Mouse (Mus musculus): Measurements from ENCODE around the gene Atad3a. TPM values are rescaled to one million over a fixed set of nuclear protein-coding genes. Genes with fewer than 3 reads are reported as not detected.

Gene Atad3a
- total and polyA plus RNA-seq, 3 experiments: 133 to 216 (median 154) TPM

DNA sequence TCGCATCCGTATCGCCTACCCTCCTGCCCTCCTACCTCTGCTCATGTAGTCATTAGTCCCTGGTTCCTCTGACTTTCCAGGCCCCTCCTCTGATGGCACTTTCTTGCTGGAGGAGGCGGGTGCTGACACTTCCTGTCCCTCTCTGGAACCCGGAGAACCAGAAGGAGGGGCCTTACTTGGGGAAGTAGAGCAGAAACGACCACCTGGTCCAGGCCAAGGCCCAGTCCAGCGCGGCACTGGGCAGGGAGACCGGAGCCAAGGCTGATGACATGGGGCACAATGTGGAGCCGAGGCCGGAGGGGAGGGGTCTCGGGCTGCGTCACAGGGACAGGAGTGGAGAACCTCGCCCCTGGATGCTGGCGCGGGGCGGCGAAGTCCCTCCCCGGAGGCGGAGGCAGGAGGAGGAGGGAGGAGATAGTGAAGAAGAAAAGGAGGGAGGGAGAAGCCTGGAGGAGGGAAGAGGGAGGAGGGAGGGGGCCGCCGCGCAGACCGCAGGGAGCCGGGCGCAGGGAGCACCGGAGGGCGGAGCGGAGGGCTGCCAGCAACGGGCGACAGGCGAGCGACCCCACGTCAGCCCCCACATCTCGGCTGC is 26.4 kb downstream of the Atad3a start, which contains the start of gene Tmem240 (continued):
- TF ChIP-seq ZC3H11A (IDR thresholded peaks at IDR 0.05; ENCODE audit: low read depth, low read length) (no peak), ELF1 (IDR thresholded peaks at IDR 0.05; ENCODE audit: low read depth, low read length) (peak; percentile 9; the same call in 1 of the 2 replicates), HCFC1 (IDR thresholded peaks at IDR 0.05; ENCODE audit: low read depth, low read length) (no peak), E2F4 (IDR thresholded peaks at IDR 0.05; ENCODE audit: insufficient replicate concordance, low read depth, low read length) (no peak), RCOR1 (conservative IDR thresholded peaks at IDR 0.05; ENCODE audit: low read depth, low read length) (no peak), KAT2A (IDR thresholded peaks at IDR 0.05; ENCODE audit: insufficient replicate concordance, low read length) (no peak), MAFK (IDR thresholded peaks at IDR 0.05; ENCODE audit: insufficient replicate concordance, low read length) (no peak), PAX5 (IDR thresholded peaks at IDR 0.05; ENCODE audit: low read length) (no peak), ZKSCAN1 (IDR thresholded peaks at IDR 0.05; ENCODE audit: borderline replicate concordance, low read depth, low read length) (no peak), TCF12 (IDR thresholded peaks at IDR 0.05; ENCODE audit: low read depth, low read length) (peak; percentile 6; the same call in 1 of the 2 replicates), EP300 (IDR thresholded peaks at IDR 0.05; ENCODE audit: low read length) (no peak)

DNA sequence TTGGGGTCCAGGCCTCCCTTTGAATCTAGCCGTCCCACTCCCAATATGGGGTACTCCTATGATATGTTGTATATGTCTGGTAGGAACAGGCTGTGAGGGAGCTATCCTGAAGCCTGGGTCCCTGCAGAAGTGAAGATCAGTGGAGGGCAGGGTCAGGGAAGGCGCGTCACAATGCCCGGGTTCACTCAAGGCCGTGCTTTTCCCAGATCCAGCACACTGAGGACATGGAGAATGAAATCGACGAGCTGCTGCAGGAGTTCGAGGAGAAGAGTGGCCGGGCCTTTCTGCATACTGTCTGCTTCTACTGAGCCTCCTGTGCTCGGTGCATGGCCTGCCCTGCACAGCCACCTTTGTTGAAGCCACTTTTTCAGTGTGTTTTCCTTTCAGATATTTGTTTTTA is 27.6 kb downstream of the Atad3a start:
- dilution Hi-C loops (cut with MboI; ENCODE audit: extremely low pct_ligation_motif_present, extremely low pct_unique_long_range_greater_than_20kb, low sequenced_read_pairs) (no loop called here), in situ Hi-C loops (cut with MboI; ENCODE audit: low pct_ligation_motif_present, low pct_unique_long_range_greater_than_20kb, low sequenced_read_pairs) (loop anchor here (5.0 kb wide), 1 partner anchor 34 kb away; no protein-coding TSS in a partner anchor)
- Histone ChIP-seq H3K9me3 (replicated peaks; ENCODE audit: low read length) (no peaks in the 10 kb centered on the region), H3K79me2 (replicated peaks; ENCODE audit: control insufficient read depth, extremely low read depth, insufficient read depth, poor library complexity, severe bottlenecking) (no peaks in the 10 kb centered on the region), H3K4me1 (ENCODE audit: control insufficient read depth in 1 of 2, insufficient read depth in 2 of 2) (peaks cover 8 to 22% of the 10 kb centered on the region in 2 experiments), H3K27ac (ENCODE audit: insufficient read depth, low read depth) (no peak overlapping the region), H3K27me3 (replicated peaks) (no peaks in the 10 kb centered on the region), H3K9ac (ENCODE audit: insufficient read depth, low read depth) (no peak overlapping the region), H3K36me3 (replicated peaks in 1 of 2; ENCODE audit: control insufficient read depth in 1 of 2, insufficient read depth in 1 of 2, low read length in 1 of 2) (peaks cover 36 to 68% of the 10 kb centered on the region in 2 experiments), H3K4me3 (replicated peaks in 1 of 3; ENCODE audit: low read depth in 2 of 3, low read length in 2 of 3, poor library complexity in 1 of 3) (no peak overlapping the region), H3K4me2 (ENCODE audit: insufficient read depth, low read depth, poor library complexity, severe bottlenecking) (no peak overlapping the region)
- TF ChIP-seq MXI1 (IDR thresholded peaks at IDR 0.05; ENCODE audit: low read depth, low read length): no peak
- no peak for DNase-seq (ENCODE audit: extremely low read depth)

DNA sequence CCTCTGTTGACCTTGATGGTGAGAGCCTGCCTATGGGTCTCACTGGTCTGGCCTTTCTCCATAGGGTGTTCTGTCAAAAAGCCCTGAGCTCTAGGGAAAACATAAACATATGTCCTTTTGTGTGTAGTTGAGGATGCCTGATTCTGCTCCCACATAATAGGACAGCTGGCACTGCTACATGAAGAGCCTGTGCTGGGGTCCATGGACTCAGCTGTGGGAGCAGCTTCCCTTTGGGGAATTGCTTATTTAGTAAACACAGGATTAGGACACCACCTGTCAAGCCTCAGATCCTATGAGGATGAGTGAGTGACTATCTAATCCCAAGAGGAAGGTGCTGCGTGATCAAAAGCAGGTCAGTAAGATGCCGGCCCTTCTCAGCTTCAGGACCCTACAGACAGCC is 32.9 kb downstream of the Atad3a start:
- H3K4me1 ChIP-seq (ENCODE audit: control insufficient read depth in 1 of 2, insufficient read depth in 2 of 2): no peaks in the 10 kb centered on the region

More for the DNA sequence above, 32.9 kb downstream of the Atad3a start:
- no peaks in the 10 kb centered on the region for H3K9me3 ChIP-seq (replicated peaks; ENCODE audit: low read length)
- no peak overlapping the region for H3K4me2 ChIP-seq (ENCODE audit: insufficient read depth, low read depth, poor library complexity, severe bottlenecking)
- H3K9ac ChIP-seq (ENCODE audit: insufficient read depth, low read depth): no peak overlapping the region
- no peak for TF ChIP-seq ZC3H11A (IDR thresholded peaks at IDR 0.05; ENCODE audit: low read depth, low read length)
- no peak for TF ChIP-seq USF2 (conservative IDR thresholded peaks at IDR 0.05; ENCODE audit: low read depth, low read length)
- TF ChIP-seq KAT2A (IDR thresholded peaks at IDR 0.05; ENCODE audit: insufficient replicate concordance, low read length): no peak
- no peak for TF ChIP-seq RCOR1 (conservative IDR thresholded peaks at IDR 0.05; ENCODE audit: low read depth, low read length)
- TF ChIP-seq BHLHE40 (IDR thresholded peaks at IDR 0.05; ENCODE audit: low read depth, low read length): no peak
- no peak for TF ChIP-seq ETS1 (conservative IDR thresholded peaks at IDR 0.05; ENCODE audit: low read depth, low read length)
- TF ChIP-seq JUND (conservative IDR thresholded peaks at IDR 0.05; ENCODE audit: low read depth, low read length): no peak
- no peak for DNase-seq (ENCODE audit: extremely low read depth)
- no peak overlapping the region for H3K4me3 ChIP-seq (replicated peaks in 1 of 3; ENCODE audit: low read depth in 2 of 3, low read length in 2 of 3, poor library complexity in 1 of 3)
- peaks cover 63 to 89% of the 10 kb centered on the region in 2 experiments for H3K36me3 ChIP-seq (replicated peaks in 1 of 2; ENCODE audit: control insufficient read depth in 1 of 2, insufficient read depth in 1 of 2, low read length in 1 of 2)
- dilution Hi-C loops (cut with MboI; ENCODE audit: extremely low pct_ligation_motif_present, extremely low pct_unique_long_range_greater_than_20kb, low sequenced_read_pairs) (no loop called here), in situ Hi-C loops (cut with MboI; ENCODE audit: low pct_ligation_motif_present, low pct_unique_long_range_greater_than_20kb, low sequenced_read_pairs) (no loop called here)
- no peaks in the 10 kb centered on the region for H3K27me3 ChIP-seq (replicated peaks)
- H3K27ac ChIP-seq (ENCODE audit: insufficient read depth, low read depth): no peak overlapping the region
- H3K79me2 ChIP-seq (replicated peaks; ENCODE audit: control insufficient read depth, extremely low read depth, insufficient read depth, poor library complexity, severe bottlenecking): no peaks in the 10 kb centered on the region
